Mouse (Mus musculus): ENCODE results near the gene Hist1h3i.

Hist1h3i gene

GRCm38 (mm10) chr13:21734010-21734905 is 48.9 kb downstream of the Hist1h3i start:
- peak; percentile 96 for DNase-seq

- peak; percentile 38 for DNase-seq
These were observed 49.7 kb downstream of the Hist1h3i start for GRCm38 (mm10) chr13:21733466-21733865.

Measured in retina, postnatal 1 day (tissue).